Mouse (Mus musculus) 3134 (cell line): ENCODE measurements around the gene Zfp341.

Source experiments
- DNase-seq: peaks from one replicate; pipeline ENCODE4 v3.0.0-alpha.2; 2011; ENCODE audit warnings: low spot score; ENCODE audit not compliant: insufficient read length; ENCODE audit errors: extremely low read depth

The Zfp341 gene

GRCm38 (mm10) chr2:154613118-154614115, at the start of gene Zfp341, which contains the start of gene 4930519P11Rik:
Gene Zfp341, plus strand, starts transcription at chr2:154613297.
Gene 4930519P11Rik, minus strand, starts transcription at chr2:154613437.
- peak; percentile 90 for DNase-seq

- no peak for DNase-seq
Measured at GRCm38 (mm10) chr2:154563612-154564170, 49.4 kb upstream of the Zfp341 start.

GRCm38 (mm10) chr2:154565562-154565961, 47.5 kb upstream of the Zfp341 start:
- DNase-seq, result no peak

- no peak for DNase-seq
Measured at GRCm38 (mm10) chr2:154566641-154567040, 46.5 kb upstream of the Zfp341 start.

- DNase-seq, result no peak
Measured at GRCm38 (mm10) chr2:154567766-154568165, 45.3 kb upstream of the Zfp341 start.

GRCm38 (mm10) chr2:154568329-154569070, 44.6 kb upstream of the Zfp341 start:
- no peak for DNase-seq

GRCm38 (mm10) chr2:154569071-154569748, 43.9 kb upstream of the Zfp341 start:
- peak; percentile 84 for DNase-seq

- DNase-seq, result peak; percentile 98
Measured at GRCm38 (mm10) chr2:154569836-154570286, 43.2 kb upstream of the Zfp341 start, which contains the start of gene E2f1. Gene E2f1, minus strand, starts transcription at chr2:154569892.

- peak; percentile 42 for DNase-seq
Measured at GRCm38 (mm10) chr2:154570666-154571065, 42.4 kb upstream of the Zfp341 start.

- no peak for DNase-seq
Measured at GRCm38 (mm10) chr2:154571266-154571665, 41.8 kb upstream of the Zfp341 start.

- peak; percentile 57 for DNase-seq
Measured at GRCm38 (mm10) chr2:154571976-154572375, 41.1 kb upstream of the Zfp341 start.

GRCm38 (mm10) chr2:154572996-154573395, 40.1 kb upstream of the Zfp341 start:
- DNase-seq, result no peak

GRCm38 (mm10) chr2:154574271-154574670, 38.8 kb upstream of the Zfp341 start:
- no peak for DNase-seq

- no peak for DNase-seq
Measured at GRCm38 (mm10) chr2:154576876-154577743, 36.0 kb upstream of the Zfp341 start.

GRCm38 (mm10) chr2:154577744-154578067, 35.4 kb upstream of the Zfp341 start:
- DNase-seq, result no peak

- DNase-seq, result peak; percentile 40
Measured at GRCm38 (mm10) chr2:154580586-154580985, 32.5 kb upstream of the Zfp341 start.

- DNase-seq, result no peak
Measured at GRCm38 (mm10) chr2:154581421-154581820, 31.7 kb upstream of the Zfp341 start.

- no peak for DNase-seq
Measured at GRCm38 (mm10) chr2:154583906-154584872, 28.9 kb upstream of the Zfp341 start.
